Mouse (Mus musculus) midbrain, embryonic 16.5 days (tissue): Measurements from ENCODE around the gene Hat1. TPM values are rescaled to one million over a fixed set of nuclear protein-coding genes. Genes with fewer than 3 reads are reported as not detected.

Experiments used
- ATAC-seq: fragments of 200-750 bp; cut with Nextera tagmentation; 2 replicates; pipeline ENCODE4 v1.8.0; 2017; ENCODE audit warnings: moderate TSS enrichment
- H3K27ac ChIP-seq: fragments of 300-500 bp; sonication (generic); 2 replicates; pipeline ENCODE4 v1.5.1; 2014; ENCODE audit warnings: mild to moderate bottlenecking, low read length, mixed read lengths
- H3K27me3 ChIP-seq: fragments of 300-500 bp; sonication (generic); 2 replicates; pipeline ENCODE4 v1.6.1; 2014; ENCODE audit warnings: low read depth, low read length, mixed read lengths; ENCODE audit not compliant: control insufficient read depth, insufficient read depth
- H3K36me3 ChIP-seq: fragments of 300-500 bp; sonication (generic); 2 replicates; pipeline ENCODE4 v1.6.1; 2014; ENCODE audit warnings: mild to moderate bottlenecking, low read length, moderate library complexity, mixed read lengths; ENCODE audit not compliant: control insufficient read depth, insufficient read depth
- H3K4me1 ChIP-seq: fragments of 300-500 bp; sonication (generic); 2 replicates; pipeline ENCODE4 v1.6.1; 2014; ENCODE audit warnings: mild to moderate bottlenecking, low read length, mixed read lengths; ENCODE audit not compliant: control insufficient read depth, insufficient read depth
- H3K4me2 ChIP-seq: fragments of 300-500 bp; sonication (generic); 2 replicates; pipeline ENCODE4 v1.6.1; 2014; ENCODE audit warnings: mild to moderate bottlenecking, low read length, mixed read lengths
- H3K4me3 ChIP-seq: fragments of 300-500 bp; sonication (generic); 2 replicates; pipeline ENCODE4 v1.5.1; 2014; ENCODE audit warnings: low read depth, mild to moderate bottlenecking, low read length, moderate library complexity, mixed read lengths
- H3K9ac ChIP-seq: fragments of 300-500 bp; sonication (generic); 2 replicates; pipeline ENCODE4 v1.6.1; 2014; ENCODE audit warnings: low read depth, low read length, mixed read lengths
- H3K9me3 ChIP-seq: fragments of 300-500 bp; sonication (generic); replicated peaks from 2 replicates; pipeline ENCODE4 v1.6.1; 2014; ENCODE audit warnings: mild to moderate bottlenecking, low read length, mixed read lengths; ENCODE audit not compliant: control insufficient read depth, poor library complexity, severe bottlenecking
- WGBS: fragments of 180-500 bp; shearing (Covaris S2); extraction: QIAGEN DNeasy Blood & Tissue Kit; methylation state at CpG from one replicate; pipeline ENCODE4 v1.1.7; 2014; 5-methylcytosine and 5-hydroxymethylcytosine counted together
- polyA plus RNA-seq: library from polyadenylated mRNA; unstranded; fragments of >200 nt; fragmentation: Nextera tagmentation; extraction: Ambion mirVana; gene quantifications from 2 replicates; pipeline ENCODE4 v1.2.1, GENCODE M21; 2015

The Hat1 gene
- polyA plus RNA-seq, 1 experiment from 2014 or later, result 38.1 TPM

- no peaks in the 10 kb centered on the region for H3K9me3 ChIP-seq
- H3K4me2 ChIP-seq, result no peak overlapping the region
- H3K9ac ChIP-seq, result no peak overlapping the region
- H3K4me1 ChIP-seq, result 0 out of 2 replicates have a peak, but pooled peaks cover 4% of the 10 kb centered on the region
- H3K27ac ChIP-seq, result no peak overlapping the region
- no peaks in the 10 kb centered on the region for H3K27me3 ChIP-seq
- 91% methylated on average over 3 of the region's 3 CpGs for WGBS
- no peak overlapping the region for H3K4me3 ChIP-seq
- no peaks in the 10 kb centered on the region for H3K36me3 ChIP-seq
- no peak for ATAC-seq
Measured at GRCm38 (mm10) chr2:71351727-71351987, 37.1 kb upstream of the Hat1 start.

GRCm38 (mm10) chr2:71353306-71354054 lies 35.3 kb upstream of the Hat1 start:
- Histone ChIP-seq H3K4me2 (no peak overlapping the region), H3K36me3 (0 out of 2 replicates have a peak, but pooled peaks cover 3% of the 10 kb centered on the region), H3K27ac (no peak overlapping the region), H3K4me3 (no peak overlapping the region), H3K4me1 (0 out of 2 replicates have a peak, but pooled peaks cover 4% of the 10 kb centered on the region), H3K9ac (no peak overlapping the region), H3K27me3 (no peaks in the 10 kb centered on the region), H3K9me3 (no peaks in the 10 kb centered on the region)
- 63% methylated on average over 10 of the region's 10 CpGs for WGBS
- no peak for ATAC-seq

GRCm38 (mm10) chr2:71354055-71354425 lies 34.7 kb upstream of the Hat1 start:
- no peak overlapping the region for H3K4me2 ChIP-seq
- H3K9ac ChIP-seq, result no peak overlapping the region
- H3K4me3 ChIP-seq, result no peak overlapping the region
- no peaks in the 10 kb centered on the region for H3K9me3 ChIP-seq
- no peaks in the 10 kb centered on the region for H3K27me3 ChIP-seq
- H3K27ac ChIP-seq, result no peak overlapping the region
- 78% methylated on average over 5 of the region's 5 CpGs for WGBS
- 0 out of 2 replicates have a peak, but pooled peaks cover 3% of the 10 kb centered on the region for H3K36me3 ChIP-seq
- no peak for ATAC-seq
- H3K4me1 ChIP-seq, result 0 out of 2 replicates have a peak, but pooled peaks cover 4% of the 10 kb centered on the region

- 0 out of 2 replicates have a peak, but pooled peaks cover 6% of the 10 kb centered on the region for H3K36me3 ChIP-seq
- H3K4me3 ChIP-seq, result no peak overlapping the region
- no peak for ATAC-seq
- H3K9ac ChIP-seq, result no peak overlapping the region
- H3K9me3 ChIP-seq, result no peaks in the 10 kb centered on the region
- 0 out of 2 replicates have a peak, but pooled peaks cover 4% of the 10 kb centered on the region for H3K4me1 ChIP-seq
- no peaks in the 10 kb centered on the region for H3K27me3 ChIP-seq
- H3K27ac ChIP-seq, result no peak overlapping the region
- WGBS, result 95% methylated on average over 5 of the region's 5 CpGs
- H3K4me2 ChIP-seq, result no peak overlapping the region
Measured at GRCm38 (mm10) chr2:71358347-71358746, 30.4 kb upstream of the Hat1 start.

GRCm38 (mm10) chr2:71360192-71360591 lies 28.6 kb upstream of the Hat1 start:
- ATAC-seq, result no peak
- Histone ChIP-seq H3K4me1 (peaks cover 11% of the 10 kb centered on the region), H3K9ac (no peak overlapping the region), H3K9me3 (no peaks in the 10 kb centered on the region), H3K27me3 (no peaks in the 10 kb centered on the region), H3K27ac (no peak overlapping the region), H3K4me3 (no peak overlapping the region), H3K4me2 (no peak overlapping the region), H3K36me3 (0 out of 2 replicates have a peak, but pooled peaks cover 6% of the 10 kb centered on the region)
- 85% methylated on average over 1 of the region's 1 CpGs for WGBS

GRCm38 (mm10) chr2:71366618-71367124 lies 22.1 kb upstream of the Hat1 start:
- ATAC-seq, result peak; percentile 11; the same call in 1 of the 2 replicates
- Histone ChIP-seq H3K4me2 (peak overlapping the region; percentile 77), H3K9ac (peak overlapping the region; percentile 91), H3K4me1 (peaks cover 24% of the 10 kb centered on the region), H3K27ac (peak overlapping the region; percentile 84), H3K27me3 (no peaks in the 10 kb centered on the region), H3K9me3 (no peaks in the 10 kb centered on the region), H3K4me3 (peak overlapping the region; percentile 72), H3K36me3 (no peaks in the 10 kb centered on the region)
- WGBS, result 18% methylated on average over 9 of the region's 9 CpGs

- ATAC-seq, result peak; percentile 93
Measured at GRCm38 (mm10) chr2:71367125-71367880, 21.5 kb upstream of the Hat1 start, which contains the start of gene Slc25a12. Gene Slc25a12, minus strand, starts transcription at chr2:71367749.

GRCm38 (mm10) chr2:71368086-71368485 lies 20.7 kb upstream of the Hat1 start:
- Histone ChIP-seq H3K4me1 (peaks cover 24% of the 10 kb centered on the region), H3K27me3 (no peaks in the 10 kb centered on the region), H3K36me3 (no peaks in the 10 kb centered on the region), H3K9ac (no peak overlapping the region), H3K4me2 (peak overlapping the region; percentile 77), H3K9me3 (no peaks in the 10 kb centered on the region), H3K27ac (no peak overlapping the region), H3K4me3 (peak overlapping the region; percentile 5; the same call in 1 of the 2 replicates)
- ATAC-seq, result no peak
- WGBS, result 35% methylated on average over 8 of the region's 8 CpGs

More at GRCm38 (mm10) chr2:71367125-71367880, 21.5 kb upstream of the Hat1 start, which contains the start of gene Slc25a12:
- Histone ChIP-seq H3K27ac (peak within 1 kb of the TSS; percentile 84), H3K9ac (peak within 1 kb of the TSS; percentile 91), H3K4me2 (peak within 1 kb of the TSS; percentile 77), H3K9me3 (no peaks in the 10 kb centered on the region), H3K4me1 (peaks cover 24% of the 10 kb centered on the region), H3K36me3 (no peaks in the 10 kb centered on the region), H3K4me3 (peak within 1 kb of the TSS; percentile 72), H3K27me3 (no peaks in the 10 kb centered on the region)
- WGBS, result under 1% methylated on average over 57 of the region's 57 CpGs

GRCm38 (mm10) chr2:71371790-71372189 lies 17.0 kb upstream of the Hat1 start:
- no peaks in the 10 kb centered on the region for H3K9me3 ChIP-seq
- peaks cover 5% of the 10 kb centered on the region for H3K4me1 ChIP-seq
- H3K27ac ChIP-seq, result no peak overlapping the region
- no peaks in the 10 kb centered on the region for H3K36me3 ChIP-seq
- H3K27me3 ChIP-seq, result no peaks in the 10 kb centered on the region
- no peak for ATAC-seq
- WGBS, result 78% methylated on average over 5 of the region's 5 CpGs
- no peak overlapping the region for H3K9ac ChIP-seq
- H3K4me3 ChIP-seq, result no peak overlapping the region
- H3K4me2 ChIP-seq, result no peak overlapping the region
